Mouse (Mus musculus) liver, embryonic 14.5 days (tissue): Measurements from ENCODE around the gene Ndufaf2. TPM values are rescaled to one million over a fixed set of nuclear protein-coding genes. Genes with fewer than 3 reads are reported as not detected.

Source experiments
- ATAC-seq: fragments of 200-750 bp; cut with Nextera tagmentation; 2 replicates; pipeline ENCODE4 v1.8.0; 2017; ENCODE audit warnings: moderate number of reproducible peaks, mild to moderate bottlenecking, moderate library complexity; ENCODE audit not compliant: insufficient read depth
- DNase-seq, 3 experiments: peaks; one replicate each; pipeline ENCODE4 v3.0.0-alpha.2; 2012 to 2013; ENCODE audit warnings: low read depth in 3 of 3, low spot score in 3 of 3
- H3K27ac ChIP-seq: fragments of 300-500 bp; sonication (generic); 2 replicates; pipeline ENCODE4 v1.5.1; 2014; ENCODE audit warnings: moderate library complexity, mild to moderate bottlenecking, control low read depth, inconsistent platforms
- H3K27me3 ChIP-seq: fragments of 300-500 bp; sonication (generic); 2 replicates; pipeline ENCODE4 v1.6.1; 2014; ENCODE audit warnings: mild to moderate bottlenecking, low read length, moderate library complexity; ENCODE audit not compliant: control insufficient read depth, insufficient read depth
- H3K36me3 ChIP-seq: fragments of 300-500 bp; sonication (generic); replicated peaks from 2 replicates; pipeline ENCODE4 v1.6.1; 2014; ENCODE audit warnings: low read depth; ENCODE audit not compliant: control insufficient read depth, insufficient read depth
- H3K4me1 ChIP-seq, 2 experiments: fragments of 200-500 bp in 1 of 2; fragments of 300-500 bp in 1 of 2; sonication (generic) in 1 of 2; replicated peaks; 2 replicates each; pipeline ENCODE4 v1.6.1; 2012 to 2014; ENCODE audit warnings: antibody characterized with exemption in 1 of 2, inconsistent platforms in 1 of 2, low read length in 1 of 2; ENCODE audit not compliant: control insufficient read depth in 2 of 2, insufficient read depth in 2 of 2
- H3K4me2 ChIP-seq: fragments of 300-500 bp; sonication (generic); 2 replicates; pipeline ENCODE4 v1.6.1; 2014; ENCODE audit warnings: low read depth, mild to moderate bottlenecking, control low read depth, moderate library complexity
- H3K4me3 ChIP-seq, 2 experiments: fragments of 200-500 bp in 1 of 2; fragments of 300-500 bp in 1 of 2; sonication (generic) in 1 of 2; 2 replicates each; pipeline ENCODE4 v1.5.1; 2012 to 2014; ENCODE audit warnings: low read depth in 2 of 2, low read length in 2 of 2, mild to moderate bottlenecking in 2 of 2, control low read depth in 1 of 2, inconsistent platforms in 1 of 2, moderate library complexity in 1 of 2; ENCODE audit not compliant: insufficient read depth in 1 of 2
- H3K9ac ChIP-seq: fragments of 300-500 bp; sonication (generic); replicated peaks from 2 replicates; pipeline ENCODE4 v1.6.1; 2014; ENCODE audit warnings: mild to moderate bottlenecking, control low read depth, moderate library complexity
- H3K9me3 ChIP-seq: fragments of 300-500 bp; sonication (generic); 2 replicates; pipeline ENCODE4 v1.6.1; 2016; ENCODE audit warnings: low read length, mixed read lengths; ENCODE audit not compliant: control insufficient read depth
- CTCF ChIP-seq: IDR thresholded peaks from 2 replicates; pipeline ENCODE4 v1.5.1; 2016; ENCODE audit warnings: antibody characterized with exemption, low read depth, control low read depth
- EP300 ChIP-seq: IDR thresholded peaks from 2 replicates; pipeline ENCODE4 v1.6.1; 2016; ENCODE audit warnings: antibody characterized with exemption, low read depth
- WGBS: fragments of 180-500 bp; shearing (Covaris S2); extraction: QIAGEN DNeasy Blood & Tissue Kit; methylation state at CpG from one replicate; pipeline ENCODE4 v1.1.7; 2014; ENCODE audit not compliant: insufficient replicate concordance; 5-methylcytosine and 5-hydroxymethylcytosine counted together
- polyA plus RNA-seq, 2 experiments: library from polyadenylated mRNA; depleted of rRNA in 1 of 2; stranded (reverse) in 1 of 2; unstranded in 1 of 2; fragments of >200 nt; fragmentation: Nextera tagmentation in 1 of 2; extraction: Ambion mirVana in 1 of 2; gene quantifications; 2 replicates each; pipeline versions ENCODE4 v1.2.1 to v1.2.3; 2012 to 2014

The Ndufaf2 gene
- polyA plus RNA-seq, 2 experiments: 21.6 to 33.8 TPM

GRCm38 (mm10) chr13:108159963-108160362 lies 1.5 kb upstream of the Ndufaf2 start:
- Histone ChIP-seq H3K9me3 (no peaks in the 10 kb centered on the region), H3K27me3 (no peaks in the 10 kb centered on the region), H3K27ac (no peak overlapping the region), H3K4me2 (peak overlapping the region; percentile 89), H3K4me3 (peak overlapping the region; percentile 15 to 71; a peak in 3 of 4 replicates), H3K9ac (no peak overlapping the region), H3K4me1 (peaks cover 5% of the 10 kb centered on the region in 2 experiments; a peak in 3 of 4 replicates), H3K36me3 (no peaks in the 10 kb centered on the region)
- 51% methylated on average over 7 of the region's 7 CpGs for WGBS
- no peak for TF ChIP-seq EP300
- TF ChIP-seq CTCF: peak; percentile 41
- DNase-seq: peak in 1 of 3 experiments; percentile 36
- ATAC-seq: no peak

GRCm38 (mm10) chr13:108159241-108159575 lies 785 bp upstream of the Ndufaf2 start:
- peak overlapping the region; percentile 14; the same call in 1 of the 2 replicates for H3K27ac ChIP-seq
- TF ChIP-seq EP300 (no peak), CTCF (no peak)
- DNase-seq: no peak

GRCm38 (mm10) chr13:108157732-108158464 lies 525 bp downstream of the Ndufaf2 start:
- DNase-seq (peak in 1 of 3 experiments; percentile 9), ATAC-seq (peak; percentile 74)
- Histone ChIP-seq H3K27ac (no peak overlapping the region), H3K9me3 (no peaks in the 10 kb centered on the region), H3K4me1 (peaks cover 5% of the 10 kb centered on the region in 2 experiments; a peak in 3 of 4 replicates), H3K4me2 (peak overlapping the region; percentile 89), H3K27me3 (no peaks in the 10 kb centered on the region), H3K36me3 (no peaks in the 10 kb centered on the region), H3K9ac (peak overlapping the region; percentile 76), H3K4me3 (peak overlapping the region; percentile 71 to 84)
- whole genome bisulfite sequencing: 3% methylated on average over 41 of the region's 42 CpGs
- no peak for TF ChIP-seq EP300
- TF ChIP-seq CTCF: no peak

More at GRCm38 (mm10) chr13:108159241-108159575, 785 bp upstream of the Ndufaf2 start:
- 6% methylated on average over 8 of the region's 8 CpGs for WGBS
- H3K4me1 ChIP-seq: peaks cover 5% of the 10 kb centered on the region in 2 experiments; a peak in 3 of 4 replicates
- no peaks in the 10 kb centered on the region for H3K9me3 ChIP-seq
- peak overlapping the region; percentile 61 for H3K9ac ChIP-seq
- no peaks in the 10 kb centered on the region for H3K36me3 ChIP-seq
- H3K4me3 ChIP-seq: peak overlapping the region; percentile 71 to 84
- peak overlapping the region; percentile 89 for H3K4me2 ChIP-seq
- no peak for ATAC-seq
- no peaks in the 10 kb centered on the region for H3K27me3 ChIP-seq

DNA sequence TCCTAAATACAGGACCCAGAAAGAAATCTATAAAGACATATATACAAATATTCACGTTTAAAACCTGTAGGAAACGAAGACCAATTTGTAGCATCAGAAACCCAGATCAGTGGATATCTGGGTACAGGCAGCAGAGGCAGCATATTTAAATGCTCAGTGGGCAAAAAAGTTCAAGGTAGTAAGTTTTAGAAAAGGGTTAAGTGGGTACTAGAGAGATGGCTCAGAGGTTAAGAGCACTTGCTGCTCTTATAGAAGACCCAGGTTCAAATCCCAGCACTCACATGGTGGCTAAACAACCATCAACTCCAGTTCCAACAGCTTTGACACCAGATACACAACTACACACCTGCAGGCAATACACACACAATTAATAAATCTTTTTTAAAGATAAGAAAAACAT lies 1.3 kb downstream of the Ndufaf2 start:
- Histone ChIP-seq H3K4me3 (no peak overlapping the region; a peak in 1 of 4 replicates), H3K27ac (no peak overlapping the region), H3K4me2 (no peak overlapping the region; the same call in 1 of the 2 replicates), H3K36me3 (no peaks in the 10 kb centered on the region), H3K4me1 (peaks cover 5% of the 10 kb centered on the region in 2 experiments; a peak in 3 of 4 replicates), H3K9me3 (no peaks in the 10 kb centered on the region), H3K9ac (no peak overlapping the region), H3K27me3 (no peaks in the 10 kb centered on the region)
- no peak for TF ChIP-seq EP300
- TF ChIP-seq CTCF: no peak
- WGBS: 55% methylated on average over 2 of the region's 2 CpGs
- no peak for DNase-seq
- no peak for ATAC-seq

- Histone ChIP-seq H3K36me3 (no peaks in the 10 kb centered on the region), H3K27me3 (no peaks in the 10 kb centered on the region), H3K9ac (no peak overlapping the region), H3K9me3 (no peaks in the 10 kb centered on the region), H3K4me2 (no peak overlapping the region), H3K4me3 (no peak overlapping the region), H3K4me1 (no peaks in the 10 kb centered on the region), H3K27ac (no peak overlapping the region)
- TF ChIP-seq EP300 (no peak), CTCF (peak; percentile 62)
- WGBS: 59% methylated on average over 8 of the region's 8 CpGs
- peak in 1 of 3 experiments; percentile 32 for DNase-seq
- ATAC-seq: no peak
Observed at GRCm38 (mm10) chr13:108152650-108153372, 5.6 kb downstream of the Ndufaf2 start.
